Mouse (Mus musculus) testis, postnatal 10 days (tissue): ENCODE results near the gene Tmem94.

Experiments used
- DNase-seq: peaks from one replicate; pipeline ENCODE4 v3.0.0; 2021; ENCODE audit warnings: low spot score

The Tmem94 gene

DNA sequence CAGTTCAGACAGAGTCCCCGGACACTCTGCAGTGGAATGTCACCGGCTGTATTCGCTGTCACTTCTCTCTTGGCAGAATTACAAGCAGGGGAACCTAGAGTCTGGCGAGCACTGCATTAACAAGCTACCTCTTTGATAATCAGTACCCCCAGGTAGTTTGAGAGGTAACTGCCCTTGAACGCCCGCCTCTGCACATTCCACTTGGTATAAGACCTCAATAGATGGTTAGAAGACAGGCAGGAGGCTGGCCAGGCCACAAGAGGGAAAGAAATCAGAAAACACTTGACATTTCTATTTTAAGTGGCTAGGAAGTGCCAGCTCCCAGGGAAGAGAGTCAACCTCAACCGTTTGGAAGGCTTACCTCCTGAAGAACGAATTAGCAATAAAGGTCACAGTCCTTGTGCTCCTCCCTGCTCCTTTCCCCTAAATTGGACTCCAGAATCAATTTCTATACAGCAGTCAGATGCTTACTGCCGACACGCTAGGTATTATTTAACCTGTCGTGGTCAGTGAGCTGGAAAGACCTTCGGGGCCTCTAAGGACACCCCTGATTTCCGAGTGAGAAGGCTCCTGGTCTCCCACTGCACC, 1.2 kb downstream of the Tmem94 start:
- DNase-seq = no peak

DNA sequence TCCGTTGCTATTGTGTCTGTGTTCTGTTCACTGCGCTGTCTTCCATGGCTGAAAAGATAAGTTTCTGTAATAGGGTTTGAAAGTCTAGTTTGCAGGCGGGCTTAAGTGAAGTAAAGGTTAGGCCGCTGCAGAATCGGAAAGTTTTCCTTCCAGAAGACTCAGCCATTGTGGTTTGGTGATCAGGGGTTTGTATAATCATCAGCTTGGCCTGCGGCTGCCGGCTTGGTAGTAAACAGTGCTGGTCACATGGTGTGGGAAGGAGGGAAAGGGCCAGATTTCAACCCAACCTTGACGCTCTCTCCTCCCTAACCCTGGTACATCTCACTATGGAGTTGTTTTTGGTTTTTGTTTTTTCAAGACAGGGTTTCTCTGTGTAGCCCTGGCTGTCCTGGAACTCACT, 1.7 kb downstream of the Tmem94 start:
- no peak for DNase-seq

DNA sequence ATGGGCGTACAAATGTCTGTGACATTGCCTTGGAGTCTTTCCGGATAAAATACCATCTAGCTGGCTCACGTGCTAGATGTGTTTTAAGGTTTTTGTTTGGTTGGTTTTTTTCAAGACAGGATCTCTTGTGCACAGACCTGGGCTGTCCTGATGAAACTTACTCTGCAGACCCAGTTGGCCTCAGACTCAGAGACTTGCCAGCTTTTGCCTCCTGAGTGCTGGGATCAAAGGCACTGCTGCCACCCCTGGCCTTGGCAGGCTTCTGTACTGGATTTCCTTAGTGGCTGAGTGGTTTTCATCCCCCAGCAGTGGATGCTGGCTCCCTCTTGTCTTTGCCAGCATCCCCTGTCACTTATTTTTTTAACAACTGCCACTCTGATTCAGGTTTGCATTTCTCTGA, 3.7 kb downstream of the Tmem94 start:
- no peak for DNase-seq

DNA sequence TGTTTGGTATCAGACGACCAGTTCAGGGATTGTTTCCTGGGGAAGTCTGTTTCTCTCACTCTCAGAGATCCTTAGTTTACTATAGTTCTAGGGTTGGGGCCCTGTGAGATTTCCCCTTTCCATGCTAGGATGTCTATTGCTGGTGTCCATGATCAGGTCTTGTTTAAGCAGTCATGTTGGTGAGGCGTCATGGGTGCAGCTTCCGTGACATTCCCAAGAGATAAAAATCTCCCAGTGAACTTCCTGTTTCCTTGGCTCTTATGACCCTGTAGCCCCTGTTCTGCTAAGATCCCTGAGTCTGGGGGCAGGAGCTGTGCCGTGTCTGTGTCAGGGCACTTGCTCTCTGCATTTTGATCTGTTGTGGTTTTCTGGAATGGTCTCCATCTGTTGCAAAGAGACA, 9.4 kb downstream of the Tmem94 start:
- no peak for DNase-seq

DNA sequence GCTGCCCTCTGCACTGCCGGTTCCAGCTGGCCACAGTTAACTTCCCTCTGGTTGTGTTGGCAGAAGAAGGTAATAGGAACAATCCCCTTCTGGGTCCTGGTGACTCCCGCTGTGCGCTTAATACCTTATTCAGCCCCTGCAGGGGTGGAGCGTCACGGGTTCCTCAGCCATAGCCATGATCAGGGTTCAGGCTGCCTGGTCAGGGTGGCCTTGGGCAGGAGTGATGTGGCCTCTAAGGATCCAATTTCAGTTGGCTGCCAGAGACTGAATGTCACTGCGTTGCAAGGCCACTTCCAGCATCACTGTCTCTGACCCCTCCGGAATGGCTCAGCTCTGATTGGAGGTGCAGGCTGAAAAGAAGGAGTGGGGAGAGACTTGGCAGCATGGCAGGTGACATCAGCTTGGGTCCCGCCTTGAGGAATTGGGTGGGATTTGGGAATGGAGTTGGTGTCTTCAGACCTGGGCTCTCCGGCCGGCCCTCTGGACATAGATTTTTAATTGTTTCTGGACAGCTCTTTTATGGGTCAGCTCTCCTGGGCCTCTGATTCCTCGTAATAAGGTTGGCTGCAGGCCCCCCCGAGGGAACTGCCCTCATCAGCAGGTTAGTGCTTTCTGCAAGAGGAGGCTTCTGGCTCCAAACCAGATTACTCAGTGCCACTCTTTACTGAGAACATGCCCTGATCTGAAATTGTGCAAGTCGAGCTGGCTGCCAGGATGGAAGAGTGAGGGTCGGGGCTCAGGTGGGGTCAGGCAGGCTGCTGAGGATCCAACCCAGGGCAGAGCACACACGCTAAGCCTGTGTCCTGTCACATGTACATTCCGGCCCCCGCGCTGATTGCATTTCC, 10.8 kb downstream of the Tmem94 start:
- DNase-seq = peak; percentile 48

DNA sequence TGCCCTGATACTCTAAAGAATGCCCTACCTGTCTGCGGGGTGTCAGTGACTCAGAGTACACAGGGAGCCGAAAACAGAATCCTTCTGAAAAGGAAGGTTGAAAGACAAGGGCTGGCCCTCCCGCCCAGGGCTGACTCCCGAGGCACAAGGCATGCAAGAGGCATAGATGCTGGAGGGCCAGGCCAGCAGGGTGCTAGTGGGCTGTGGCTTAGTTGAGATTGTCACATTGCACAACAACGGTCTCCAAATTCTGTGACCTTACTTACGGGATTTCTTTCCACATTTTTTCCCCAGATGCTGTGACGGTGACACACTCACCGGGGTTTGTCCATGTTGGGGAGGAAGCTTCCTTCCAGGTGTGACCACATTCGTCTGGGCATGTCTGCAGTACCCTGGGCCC, 11.7 kb downstream of the Tmem94 start:
- no peak for DNase-seq

DNA sequence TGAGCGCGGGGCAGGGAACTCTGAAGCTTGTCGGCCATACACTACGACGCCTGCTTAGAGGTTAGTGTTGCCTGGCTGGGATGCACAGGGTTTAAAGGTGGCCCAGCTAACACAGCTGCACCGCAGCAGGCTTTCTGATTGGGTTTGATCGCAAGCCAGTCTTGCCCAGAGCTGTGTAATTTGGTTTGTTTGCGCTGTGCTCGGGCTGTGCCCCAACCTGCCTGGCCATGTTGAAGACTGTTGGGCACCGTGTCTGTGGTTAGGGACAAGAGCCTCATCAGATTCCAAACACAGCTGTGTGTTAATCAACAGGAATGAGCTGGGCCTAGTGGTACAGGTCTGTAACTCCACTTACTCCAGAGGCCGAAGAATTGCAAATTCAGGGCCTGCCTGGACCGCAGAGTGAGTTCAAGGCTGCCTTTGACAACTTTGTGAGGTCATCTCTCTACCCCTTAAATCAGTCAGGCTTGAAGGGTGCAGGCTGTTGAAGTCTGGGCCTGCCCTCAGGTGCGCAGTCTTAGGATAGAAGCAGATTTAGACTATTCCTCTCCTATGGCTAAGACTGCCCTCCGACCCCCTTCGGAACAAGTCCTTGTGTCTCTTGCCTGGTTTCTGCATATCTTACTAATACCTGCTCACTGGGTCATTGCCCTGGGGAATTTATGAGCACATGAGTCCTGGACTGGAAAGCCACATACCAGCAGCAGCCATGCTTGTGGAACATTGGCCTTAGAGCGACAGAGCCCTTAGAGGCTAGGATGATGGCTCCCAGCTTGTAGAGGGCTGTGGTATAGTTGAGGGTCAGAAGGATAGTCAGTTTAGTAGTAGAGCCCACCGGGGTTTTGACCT, 12.5 kb downstream of the Tmem94 start:
- DNase-seq = no peak

DNA sequence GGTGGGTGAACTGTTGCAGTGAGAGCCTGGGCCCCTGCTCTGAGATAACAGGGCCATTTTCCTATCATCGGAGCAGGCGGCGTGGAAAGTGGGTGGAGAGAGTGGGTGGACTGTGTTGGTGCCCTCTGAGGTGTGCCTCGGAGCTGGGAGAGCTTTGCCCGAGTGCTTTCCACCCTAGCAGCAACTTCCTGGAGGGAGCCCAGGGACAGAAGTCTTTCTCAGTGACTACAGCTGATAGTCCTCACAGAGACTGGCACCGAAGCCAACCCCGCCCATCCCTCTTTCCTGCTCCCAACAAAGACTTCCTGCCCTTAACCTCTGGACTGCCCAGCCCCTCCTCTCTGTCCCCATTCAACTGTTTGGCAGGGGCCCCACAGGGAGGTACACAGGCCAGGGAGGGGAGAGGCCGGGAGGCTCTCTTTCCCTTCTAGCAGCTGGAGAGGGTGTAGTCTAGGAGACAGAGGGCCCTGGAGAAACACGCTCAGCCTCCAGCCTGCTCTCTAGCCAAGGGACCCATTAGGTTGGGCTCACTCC, 13.9 kb downstream of the Tmem94 start:
- DNase-seq = peak; percentile 79

DNA sequence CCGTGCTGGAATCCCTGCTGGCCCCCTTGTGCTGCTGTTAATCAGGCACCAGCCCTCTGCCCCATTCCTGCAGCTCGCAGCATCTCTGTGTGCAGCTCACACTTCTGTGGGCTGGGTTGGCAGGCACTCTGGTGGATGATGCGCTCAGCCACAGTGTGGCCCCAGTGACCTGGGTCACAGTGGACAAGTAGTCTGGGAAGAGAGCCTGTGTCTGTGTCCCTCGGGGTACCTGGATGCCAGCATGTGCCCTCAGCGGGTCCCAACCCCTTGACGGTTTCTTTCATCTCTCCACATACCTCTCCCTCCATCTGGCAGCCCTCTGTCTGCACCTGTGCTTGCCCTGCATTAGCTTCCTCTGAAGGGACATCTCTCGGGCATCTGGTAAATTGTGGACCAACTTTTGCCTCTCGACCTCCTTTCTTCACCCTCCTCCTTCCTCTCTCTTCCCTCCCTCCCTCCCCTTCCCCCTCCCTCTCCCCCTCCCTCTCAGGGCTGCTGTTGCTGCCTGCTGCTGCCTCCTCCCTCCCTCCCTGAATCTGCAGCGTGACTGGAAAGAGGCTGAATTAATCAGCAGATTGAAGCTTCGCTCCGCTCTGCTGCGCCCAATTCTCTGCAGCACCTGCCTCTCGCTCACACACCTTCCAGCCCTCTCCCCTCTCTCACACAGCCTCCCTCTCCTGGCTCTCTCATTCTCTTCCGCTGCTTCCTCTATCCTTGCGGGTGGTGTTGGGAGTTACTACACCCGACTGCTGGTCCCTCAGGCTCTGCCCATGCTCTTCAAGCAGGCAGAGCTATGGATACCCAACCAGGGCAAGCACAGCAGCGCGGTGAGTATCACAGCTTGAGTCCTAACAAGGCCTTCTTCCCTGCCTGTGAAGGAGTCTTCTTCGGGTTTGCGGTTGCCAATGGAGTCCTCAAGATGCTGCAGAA, 15.2 kb downstream of the Tmem94 start:
- no peak for DNase-seq

DNA sequence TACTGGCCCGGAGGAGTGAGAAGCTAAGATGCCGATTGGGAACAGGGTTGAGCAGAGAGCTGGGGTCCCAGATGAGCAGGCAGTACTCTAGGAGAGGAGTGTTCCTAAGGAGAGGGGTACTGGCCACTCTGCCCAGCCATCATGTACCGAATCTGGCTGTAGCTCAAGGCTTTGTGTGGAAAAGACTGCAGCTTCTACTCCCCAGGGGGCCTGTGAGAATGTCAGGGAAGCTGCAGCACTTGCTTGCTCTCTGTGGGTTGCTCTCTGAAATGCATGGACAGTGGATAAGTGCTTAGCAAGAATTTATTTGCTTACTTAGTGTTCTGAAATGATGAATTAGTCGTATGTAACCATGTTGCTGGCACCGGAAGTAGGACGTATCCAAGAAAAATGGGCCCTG, 21.2 kb downstream of the Tmem94 start:
- no peak for DNase-seq

DNA sequence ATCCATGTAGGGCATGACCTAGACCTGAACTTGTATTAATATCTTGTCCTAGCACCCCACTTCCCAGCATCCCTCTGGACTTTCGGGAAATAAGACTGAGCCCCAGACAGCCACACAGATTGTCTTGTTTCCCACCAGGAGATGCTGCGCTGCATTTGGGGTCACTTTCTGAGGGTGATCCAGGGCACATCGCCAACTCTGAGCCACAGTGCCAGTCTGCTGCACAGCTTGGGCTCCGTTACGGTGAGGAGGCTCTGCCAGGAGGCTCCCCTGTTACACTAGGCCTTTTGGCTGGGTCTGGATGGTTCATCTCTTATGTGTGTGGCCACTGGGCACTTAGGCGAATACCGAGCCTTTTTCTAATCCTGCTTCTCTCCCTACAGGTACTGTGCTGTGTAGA, 24.6 kb downstream of the Tmem94 start:
- DNase-seq = no peak

DNA sequence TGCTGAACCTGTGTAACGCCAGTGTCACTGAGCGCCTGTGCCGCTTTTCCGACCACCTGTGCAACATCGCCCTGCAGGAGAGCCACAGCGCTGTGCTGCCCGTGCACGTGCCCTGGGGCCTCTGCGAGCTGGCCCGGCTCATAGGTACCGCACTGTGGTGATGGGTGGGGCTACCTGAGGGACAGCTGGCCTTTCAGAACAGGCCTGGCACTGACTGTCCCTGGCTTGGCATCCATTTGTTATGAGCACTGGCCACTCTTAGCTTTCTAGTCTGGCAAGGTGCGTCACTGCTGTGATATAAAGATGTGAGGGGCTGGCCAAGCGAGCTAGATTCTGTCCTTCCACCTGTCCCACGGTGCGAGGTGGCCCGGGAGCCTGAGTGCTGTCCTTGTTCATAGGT, 26.7 kb downstream of the Tmem94 start:
- DNase-seq = no peak

DNA sequence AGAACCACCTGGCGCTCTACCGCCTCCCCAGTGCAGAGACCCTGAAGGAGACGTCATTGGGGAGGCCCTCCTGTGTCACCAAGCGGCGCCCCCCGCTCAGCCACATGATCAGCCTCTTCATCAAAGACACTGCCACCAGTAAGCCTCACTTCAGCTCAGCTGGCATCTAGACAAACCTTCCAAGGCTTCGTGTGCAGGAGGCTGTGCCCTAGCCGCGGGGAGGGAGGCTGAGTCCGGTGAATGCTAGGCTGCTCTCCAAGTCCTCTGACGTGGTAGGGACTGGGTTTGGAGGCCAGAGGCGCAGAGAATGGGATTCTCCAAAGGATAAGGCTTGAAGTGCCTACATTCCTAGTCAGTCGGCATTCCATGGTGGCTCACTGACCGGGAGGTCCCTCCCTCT, 27.1 kb downstream of the Tmem94 start:
- no peak for DNase-seq

DNA sequence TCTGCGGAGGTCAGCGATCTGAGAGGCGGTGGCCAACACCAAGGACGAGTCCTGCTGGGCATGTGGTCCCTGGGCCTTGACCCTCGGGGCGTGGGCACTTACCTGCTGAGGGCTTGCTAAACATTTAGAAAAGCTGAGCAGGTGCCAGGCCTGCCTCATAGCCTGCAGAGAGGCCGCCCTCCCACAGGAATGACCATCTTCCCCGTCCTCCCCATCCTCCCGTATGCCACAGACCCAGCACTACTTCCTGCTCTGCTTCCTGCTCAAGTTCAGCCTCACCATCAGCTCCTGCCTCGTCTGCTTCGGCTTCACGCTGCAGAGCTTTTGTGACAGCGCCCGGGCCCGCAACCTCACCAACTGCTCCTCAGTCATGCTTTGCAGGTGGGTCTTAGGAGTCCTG, 31.7 kb downstream of the Tmem94 start:
- DNase-seq = no peak

DNA sequence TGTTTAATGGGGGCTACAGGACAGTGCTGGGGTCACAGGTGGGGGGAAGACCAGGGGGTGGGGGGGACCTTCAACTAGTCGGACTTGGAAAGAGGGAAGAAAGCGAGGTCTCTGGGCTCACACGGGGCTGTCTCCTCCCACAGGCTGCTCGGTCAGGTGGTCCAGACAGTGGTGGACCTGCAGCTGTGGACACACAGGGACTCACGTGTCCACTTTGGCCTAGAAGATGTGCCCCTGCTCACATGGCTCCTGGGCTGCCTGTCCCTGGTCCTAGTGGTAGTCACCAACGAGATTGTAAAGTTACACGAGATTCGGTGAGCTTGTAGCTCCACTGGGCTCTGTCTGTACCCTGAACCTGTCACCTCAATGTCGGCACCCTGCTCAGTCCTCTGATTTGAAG, 32.4 kb downstream of the Tmem94 start:
- DNase-seq = no peak

DNA sequence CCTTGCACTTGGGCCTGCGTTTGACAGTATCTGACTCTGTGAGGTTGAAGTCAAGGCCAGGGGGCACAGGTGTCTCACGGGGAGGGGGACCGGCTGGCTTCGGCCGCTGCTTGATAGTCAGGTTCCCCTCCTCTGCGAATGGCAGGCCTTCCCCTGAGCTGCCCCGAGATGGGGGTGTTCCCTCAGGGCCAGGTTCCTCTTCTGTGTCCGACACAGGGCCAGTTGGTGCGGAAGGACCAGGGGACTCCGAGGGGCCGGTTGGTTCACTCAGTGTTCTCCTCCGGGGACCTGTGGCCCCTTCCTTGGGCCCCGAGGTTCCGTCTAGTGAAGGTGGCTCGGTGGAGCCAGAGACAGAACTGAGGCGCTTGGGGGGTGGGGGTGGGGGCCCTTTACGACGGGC, 35.7 kb downstream of the Tmem94 start:
- no peak for DNase-seq

DNA sequence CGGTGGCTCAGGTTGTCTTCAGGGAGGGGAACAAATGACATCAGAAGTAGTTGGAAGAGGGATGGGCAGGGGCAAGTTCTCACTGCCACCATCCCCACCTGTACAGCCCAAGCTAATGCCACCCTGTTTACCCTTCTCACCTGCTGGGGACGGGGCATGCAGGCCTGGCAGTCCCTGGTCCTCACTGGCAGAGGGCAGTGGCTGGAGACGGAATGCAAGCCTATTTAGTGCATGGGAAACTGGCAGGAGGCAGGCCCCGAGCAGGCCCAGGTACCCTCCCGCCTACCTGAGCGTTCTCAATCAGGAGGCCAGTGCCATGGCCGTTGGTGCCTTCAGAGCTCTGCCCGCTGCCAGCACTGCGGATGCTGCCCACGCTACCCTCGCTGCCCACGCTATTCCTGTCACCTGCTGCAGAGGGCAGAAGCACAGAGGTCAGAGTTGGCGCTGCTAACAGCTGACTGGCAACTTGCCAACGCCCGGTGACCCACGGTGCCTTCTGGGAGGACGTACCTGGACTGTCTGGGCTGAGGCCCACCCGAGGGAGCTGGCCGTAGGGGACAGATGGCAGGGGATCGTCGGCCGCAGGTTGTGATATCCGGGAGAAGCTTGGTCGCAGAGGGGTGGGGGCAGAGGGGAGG, 38.0 kb downstream of the Tmem94 start:
- DNase-seq = no peak

DNA sequence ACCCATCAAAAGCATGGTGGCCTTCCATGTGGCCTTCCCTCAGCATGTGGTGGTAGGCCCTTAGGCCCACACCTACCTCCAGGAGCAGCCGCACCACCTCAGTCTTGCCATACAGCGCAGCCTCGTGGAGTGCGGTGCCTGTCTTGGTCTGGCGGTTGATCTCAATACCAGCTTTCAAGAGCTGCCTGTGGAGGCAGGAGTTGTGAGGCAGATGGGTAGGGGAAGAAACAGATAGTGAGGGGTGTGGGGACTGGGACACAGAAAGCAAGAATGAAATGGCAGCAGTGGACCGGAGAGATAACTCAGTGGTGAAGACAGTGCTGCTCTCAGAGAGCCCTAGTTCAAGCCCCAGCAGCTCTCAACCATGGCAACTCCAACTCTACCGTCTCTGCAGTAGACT, 39.8 kb downstream of the Tmem94 start:
- DNase-seq = no peak

DNA sequence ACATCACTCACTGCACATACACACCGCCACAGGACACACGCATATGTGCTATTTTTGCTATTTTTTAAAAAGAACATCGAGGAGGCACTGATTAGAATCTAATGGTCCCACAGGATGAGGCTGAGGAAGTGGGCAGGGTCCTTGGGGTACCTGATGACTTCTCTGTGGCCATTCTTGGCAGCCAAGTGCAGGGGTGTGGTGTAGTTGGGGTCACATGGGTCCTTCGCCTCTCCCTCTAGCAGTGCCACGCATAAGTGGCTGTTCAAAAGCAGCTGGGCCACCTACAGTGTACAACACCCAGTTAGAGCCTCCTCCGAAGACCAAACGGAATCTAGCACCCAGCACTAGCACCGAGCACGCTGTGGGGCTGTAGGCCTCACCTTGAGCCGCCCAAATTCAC, 40.9 kb downstream of the Tmem94 start:
- no peak for DNase-seq

DNA sequence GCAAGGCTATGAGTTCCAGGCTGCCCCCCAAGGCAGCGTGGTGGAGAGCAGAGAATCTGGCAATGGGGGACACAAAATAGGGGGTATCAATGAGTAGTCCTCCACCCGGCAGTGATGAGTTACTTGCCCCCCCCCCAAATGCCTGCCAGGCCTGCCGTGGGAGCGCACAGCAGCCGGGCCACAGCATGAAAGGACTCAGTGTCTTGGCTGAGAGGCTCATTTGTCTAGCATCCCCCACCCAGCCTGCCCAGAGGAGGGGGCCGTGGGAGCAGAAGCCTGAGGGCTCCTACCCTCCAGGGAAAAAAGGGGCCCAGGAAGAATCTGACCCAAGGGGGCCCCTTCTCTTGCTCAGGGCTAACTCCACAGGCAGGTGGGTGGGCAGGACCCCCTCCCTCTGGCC, 42.1 kb downstream of the Tmem94 start:
- no peak for DNase-seq

DNA sequence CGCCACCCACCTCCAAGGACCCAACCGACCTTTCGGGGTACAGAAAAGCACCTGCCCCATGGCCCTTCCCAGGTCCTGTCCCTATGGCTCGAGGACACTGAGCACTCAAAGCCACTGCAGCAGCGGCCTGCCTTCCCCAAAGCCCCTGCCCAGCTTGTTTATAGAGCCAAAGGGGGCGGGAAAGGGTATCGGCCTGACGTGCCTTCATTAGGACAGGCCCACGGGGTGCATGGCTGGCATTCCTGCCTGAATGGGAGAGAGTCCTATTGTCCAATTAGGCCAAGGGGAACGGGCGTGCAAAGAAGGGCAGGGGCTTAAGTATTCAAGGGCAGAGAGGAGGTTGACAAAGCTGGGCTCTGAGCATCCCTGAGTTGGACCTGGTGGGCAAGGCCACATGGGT, 42.7 kb downstream of the Tmem94 start:
- no peak for DNase-seq
